Mouse (Mus musculus) CD4-positive helper T cell, adult 2 months (primary cell): ENCODE measurements around the gene Hapln4.
"Not testable (repeated sequence)": the region's sequence is repeated elsewhere in the genome, so short reads cannot be mapped to it uniquely, and the experiment has no call there.

Experiments
- DNase-seq: peaks from one replicate; pipeline ENCODE4 v3.0.0-alpha.2; 2012; ENCODE audit warnings: low read depth, missing footprints, low spot score

Hapln4 gene

GRCm38 (mm10) chr8:70083285-70083684 is at the start of gene Hapln4:
Gene Hapln4, plus strand, starts transcription at chr8:70083457.
- no peak for DNase-seq

- DNase-seq: no peak
These were observed 45.3 kb upstream of the Hapln4 start for GRCm38 (mm10) chr8:70037994-70038393.

- DNase-seq: no peak
These were observed 41.2 kb upstream of the Hapln4 start for GRCm38 (mm10) chr8:70041885-70042546.

DNA sequence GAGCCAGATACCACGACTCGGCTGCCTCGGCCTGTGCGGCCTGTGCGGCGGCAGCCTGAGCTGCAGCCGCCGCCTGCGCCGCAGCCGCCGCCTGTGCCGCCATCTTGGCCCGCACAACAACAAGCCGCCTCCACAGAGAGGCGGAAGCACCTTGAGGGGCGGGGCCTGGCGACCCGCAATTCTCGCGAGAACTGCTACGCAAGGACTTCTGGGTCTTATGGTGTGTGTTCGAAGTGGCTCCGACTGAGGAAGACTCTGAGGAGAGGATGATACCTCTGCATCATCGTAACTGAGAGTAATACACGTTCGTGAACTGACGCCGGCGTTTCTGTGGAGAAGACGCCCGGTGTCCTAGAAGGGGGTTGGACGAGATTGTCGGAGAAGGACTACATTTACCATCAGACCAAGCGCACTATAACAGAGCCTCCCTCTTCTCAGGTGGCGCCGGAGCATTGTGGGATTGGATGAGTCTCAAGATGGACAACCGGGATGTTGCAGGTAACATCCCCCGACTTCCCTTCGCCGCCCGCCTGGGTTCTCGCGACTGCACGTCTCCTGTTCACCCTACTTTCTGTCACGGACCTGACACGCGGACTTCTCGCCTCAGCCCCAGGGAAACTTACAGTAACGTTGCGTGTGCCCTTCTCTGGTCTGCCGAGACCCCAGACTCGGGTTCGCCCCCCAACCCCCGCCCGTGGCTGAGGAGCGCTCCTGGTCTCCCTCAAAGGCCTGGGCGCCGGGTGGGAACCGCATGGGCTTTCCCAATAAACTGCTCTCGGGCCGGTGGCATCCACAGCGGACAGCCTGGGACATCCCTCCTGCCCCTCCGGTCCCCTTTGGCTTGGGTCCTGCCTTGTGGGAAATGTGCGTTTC is 40.4 kb upstream of the Hapln4 start, which contains the start of the genes Mau2 and Sugp1:
TSS of gene Mau2 (minus strand) at position 152 of the 873 bp plus-strand sequence.
TSS of gene Sugp1 (plus strand) at position 231 of the 873 bp plus-strand sequence.
- DNase-seq: peak; percentile 99

DNA sequence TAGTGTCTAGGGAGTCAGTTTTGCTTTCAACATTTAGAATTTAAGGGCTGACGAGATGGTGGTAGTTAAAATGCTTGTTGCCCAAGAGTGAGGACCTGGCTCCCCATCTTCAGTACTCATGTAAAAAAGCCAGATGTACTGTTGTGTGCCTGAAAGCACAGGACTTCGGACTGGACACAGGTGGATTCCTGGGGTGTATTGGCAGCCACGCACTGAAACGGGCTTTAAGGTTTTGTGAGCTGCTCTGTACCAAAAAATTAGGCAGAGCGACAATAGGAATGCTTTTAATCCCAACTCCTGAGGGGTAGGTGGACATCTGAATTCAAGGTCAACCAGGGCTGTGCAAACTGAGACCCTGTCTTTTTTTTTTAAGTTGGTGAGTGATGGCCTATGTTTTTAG is 39.3 kb upstream of the Hapln4 start:
- no peak for DNase-seq

DNA sequence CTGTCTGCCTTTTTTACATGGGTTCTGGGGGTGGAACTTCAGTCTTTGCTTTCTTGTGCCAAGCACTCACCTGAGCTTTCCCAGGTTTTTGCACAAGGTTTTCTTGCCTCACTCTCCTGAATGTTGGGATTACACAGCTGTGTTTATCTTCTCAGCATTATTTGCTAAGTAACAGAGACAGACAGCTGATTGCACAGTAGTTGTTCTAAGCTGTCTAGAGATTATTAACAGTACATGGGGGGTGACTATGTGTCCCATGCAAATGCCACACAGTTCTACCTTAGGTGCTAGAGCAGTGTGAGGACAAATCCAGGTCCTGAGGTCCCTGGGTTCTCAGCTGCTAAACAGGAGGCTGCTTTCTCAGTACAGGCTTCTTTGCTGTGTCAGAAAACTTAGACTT is 33.6 kb upstream of the Hapln4 start:
- no peak for DNase-seq

GRCm38 (mm10) chr8:70050434-70050833 is 32.8 kb upstream of the Hapln4 start:
- DNase-seq: not testable (repeated sequence)

DNA sequence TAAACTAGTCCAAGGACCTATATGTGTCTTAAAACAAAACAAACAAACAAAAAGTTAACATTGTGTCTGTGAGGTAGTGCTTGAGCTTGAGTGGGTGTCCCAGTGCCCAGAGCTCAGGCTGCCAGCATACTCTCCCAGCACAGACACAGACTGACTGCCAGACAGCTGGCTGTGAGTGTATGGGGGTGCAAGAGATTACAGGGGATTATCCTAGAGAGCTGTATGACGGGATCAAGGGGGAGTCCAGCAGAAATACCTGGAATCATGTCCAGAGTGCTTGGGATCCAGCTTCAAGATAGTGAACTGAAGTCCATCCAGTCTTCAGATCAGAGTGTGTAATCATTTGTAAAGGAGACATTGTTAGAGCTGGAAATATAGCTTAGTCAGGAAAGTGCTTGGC is 25.5 kb upstream of the Hapln4 start:
- no peak for DNase-seq

DNA sequence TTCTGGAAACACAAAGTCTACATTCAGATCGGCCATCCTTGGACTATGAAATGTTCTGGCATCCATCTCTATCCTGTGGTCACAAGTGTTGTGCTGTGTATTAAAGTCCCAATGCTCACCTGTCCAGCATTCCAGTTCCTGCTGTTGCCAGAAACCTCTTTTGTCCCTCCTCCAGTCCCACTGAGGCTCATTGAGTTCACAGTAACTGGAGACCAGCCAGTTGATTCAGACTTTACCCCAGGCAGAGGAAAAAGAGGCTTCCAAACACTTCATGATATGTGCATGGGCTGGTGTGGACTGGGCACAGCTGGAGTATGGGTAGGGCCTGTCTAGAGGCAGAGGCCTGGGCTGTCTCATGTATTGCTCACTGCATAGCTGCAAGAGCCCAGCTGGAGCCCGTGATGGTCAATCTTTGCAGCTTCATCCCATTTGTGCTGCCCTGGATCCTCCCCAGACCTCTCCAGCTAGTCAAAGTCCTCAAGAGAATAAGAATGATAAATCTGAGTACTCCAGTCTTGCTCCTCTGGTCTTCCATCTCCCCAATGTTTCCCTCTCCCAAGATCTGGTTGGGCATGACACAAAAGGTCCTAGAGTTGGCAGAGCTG is 11.3 kb upstream of the Hapln4 start:
- DNase-seq: no peak

DNA sequence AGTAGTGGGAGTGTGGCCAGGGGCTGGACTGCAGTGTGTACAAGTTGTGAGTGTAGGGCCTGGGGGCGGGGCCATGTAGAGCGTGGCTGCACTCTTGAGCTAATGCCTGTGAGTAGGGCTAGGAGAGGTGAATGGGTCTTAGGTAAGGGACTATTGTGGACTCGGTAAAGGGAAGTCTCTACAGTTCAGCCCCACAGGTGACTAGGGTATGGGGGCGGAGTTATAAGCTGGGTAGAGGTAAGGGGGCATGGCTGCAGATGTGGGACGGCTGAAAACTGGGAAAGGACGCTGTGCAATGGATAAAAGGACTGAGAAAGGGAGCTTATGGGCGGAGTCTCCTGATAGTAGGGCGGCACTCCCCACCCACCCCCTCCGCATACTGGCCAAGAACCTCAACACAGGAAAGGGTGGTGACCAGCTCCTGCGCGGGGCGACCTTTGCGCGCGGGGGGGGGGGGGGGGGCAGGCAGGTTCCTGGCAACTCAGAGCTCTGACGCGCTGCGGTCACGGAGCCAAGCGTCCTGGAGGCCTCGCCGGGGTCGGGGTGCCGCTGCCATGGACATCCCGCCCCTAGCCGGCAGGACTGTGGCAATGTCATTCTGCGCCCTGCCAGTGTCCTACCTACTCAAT is 10.7 kb upstream of the Hapln4 start, which contains the start of gene Tm6sf2:
TSS of gene Tm6sf2 (plus strand) at position 484 of the 629 bp plus-strand sequence.
- peak; percentile 51 for DNase-seq

DNA sequence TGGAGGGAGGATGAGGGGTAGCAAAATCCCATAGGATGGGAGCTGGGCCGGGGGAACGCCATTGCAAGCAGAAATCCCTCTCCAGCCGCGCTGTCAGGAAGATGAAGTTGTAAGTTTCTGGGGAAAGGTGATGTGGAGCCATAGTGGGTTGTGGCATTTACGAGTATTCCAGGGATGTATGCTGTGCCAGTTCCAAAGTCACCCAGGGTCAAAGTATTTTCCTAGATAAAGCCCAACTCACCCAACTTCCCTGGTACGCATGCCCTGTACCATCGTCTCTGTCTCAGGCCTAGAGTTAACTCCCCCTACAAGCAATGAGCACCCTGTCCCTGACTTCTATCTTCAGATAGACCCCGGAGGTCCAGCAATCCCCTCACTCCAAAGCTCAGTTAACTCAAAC is 10.1 kb upstream of the Hapln4 start:
- no peak for DNase-seq

GRCm38 (mm10) chr8:70073682-70074081 is 9.6 kb upstream of the Hapln4 start:
- no peak for DNase-seq

DNA sequence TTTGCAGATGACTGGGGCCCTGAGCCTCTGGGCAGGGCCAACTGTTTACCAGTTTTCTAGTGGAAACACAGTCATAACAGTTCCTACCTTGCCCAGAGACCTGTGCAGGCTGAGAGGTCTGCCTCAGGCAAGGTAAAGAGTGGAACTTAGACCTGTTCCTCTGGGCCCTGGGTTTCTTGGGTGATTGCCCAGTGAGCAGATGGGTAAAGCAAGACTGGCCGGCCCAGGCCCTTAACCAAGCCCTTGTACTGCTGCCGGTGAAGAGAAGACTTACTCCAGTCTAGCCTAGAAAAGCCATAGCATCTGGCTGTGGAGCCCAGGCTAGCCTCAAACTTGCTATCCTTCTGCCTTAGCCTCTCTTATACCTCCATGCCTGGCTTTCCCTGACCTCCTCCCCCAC is 1.3 kb upstream of the Hapln4 start:
- DNase-seq: no peak

GRCm38 (mm10) chr8:70084191-70085065 is 1.2 kb downstream of the Hapln4 start:
- no peak for DNase-seq

GRCm38 (mm10) chr8:70086151-70086550 is 2.9 kb downstream of the Hapln4 start:
- DNase-seq: no peak

DNA sequence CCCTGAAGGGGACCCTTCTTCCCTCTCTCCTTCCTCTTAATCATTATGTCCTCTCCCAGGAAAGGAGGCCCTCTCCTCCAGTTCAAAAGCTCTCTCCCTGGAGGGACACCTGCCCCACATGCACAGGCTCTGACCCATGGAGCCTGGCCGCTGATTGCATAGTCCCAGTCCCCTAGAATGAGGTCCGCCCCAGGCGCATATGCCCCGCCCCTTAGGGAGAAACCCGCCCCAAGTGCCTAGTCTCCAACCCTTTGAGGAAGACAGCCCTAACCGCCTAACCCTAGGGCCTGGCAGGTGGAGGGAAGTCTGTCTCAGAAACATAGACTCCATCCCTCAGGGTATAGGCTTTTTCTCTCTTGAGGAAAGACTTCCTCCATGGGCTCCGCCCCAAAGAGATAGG is 4.0 kb downstream of the Hapln4 start:
- DNase-seq: no peak

DNA sequence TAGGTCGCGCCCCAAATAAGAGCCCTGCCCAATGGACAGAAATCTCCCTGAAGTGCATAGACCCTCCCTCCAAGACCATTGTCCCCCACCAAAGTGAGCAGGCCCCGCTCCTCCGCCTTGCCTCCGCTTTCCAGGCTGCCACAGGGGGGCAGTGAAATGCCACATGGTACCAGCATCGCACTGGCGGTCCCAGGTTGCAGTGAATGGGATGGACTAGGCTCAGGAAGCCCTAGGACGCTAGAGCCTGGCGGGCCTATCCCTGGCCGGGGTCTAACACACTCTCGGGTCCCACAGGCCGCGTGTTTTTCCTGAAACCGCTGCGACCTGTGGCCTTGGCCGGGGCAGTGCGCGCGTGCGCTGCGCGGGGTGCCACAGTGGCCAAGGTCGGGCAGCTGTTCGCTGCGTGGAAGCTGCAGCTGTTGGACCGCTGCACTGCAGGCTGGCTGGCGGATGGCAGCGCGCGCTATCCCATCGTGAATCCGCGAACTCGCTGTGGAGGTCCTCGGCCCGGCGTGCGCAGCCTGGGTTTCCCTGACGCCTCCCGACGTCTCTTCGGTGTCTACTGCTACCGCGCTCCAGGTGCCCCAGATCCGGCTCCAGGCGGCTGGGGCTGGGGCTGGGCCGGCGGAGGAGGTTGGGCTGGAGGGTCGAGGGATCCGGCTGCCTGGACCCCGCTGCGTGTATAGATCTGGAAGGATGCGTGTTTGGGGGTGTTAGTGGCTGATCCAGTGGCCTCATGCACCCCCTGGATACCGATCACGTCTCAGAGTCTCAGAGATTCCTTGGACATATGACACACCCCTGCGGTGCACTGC is 4.8 kb downstream of the Hapln4 start:
- no peak for DNase-seq

DNA sequence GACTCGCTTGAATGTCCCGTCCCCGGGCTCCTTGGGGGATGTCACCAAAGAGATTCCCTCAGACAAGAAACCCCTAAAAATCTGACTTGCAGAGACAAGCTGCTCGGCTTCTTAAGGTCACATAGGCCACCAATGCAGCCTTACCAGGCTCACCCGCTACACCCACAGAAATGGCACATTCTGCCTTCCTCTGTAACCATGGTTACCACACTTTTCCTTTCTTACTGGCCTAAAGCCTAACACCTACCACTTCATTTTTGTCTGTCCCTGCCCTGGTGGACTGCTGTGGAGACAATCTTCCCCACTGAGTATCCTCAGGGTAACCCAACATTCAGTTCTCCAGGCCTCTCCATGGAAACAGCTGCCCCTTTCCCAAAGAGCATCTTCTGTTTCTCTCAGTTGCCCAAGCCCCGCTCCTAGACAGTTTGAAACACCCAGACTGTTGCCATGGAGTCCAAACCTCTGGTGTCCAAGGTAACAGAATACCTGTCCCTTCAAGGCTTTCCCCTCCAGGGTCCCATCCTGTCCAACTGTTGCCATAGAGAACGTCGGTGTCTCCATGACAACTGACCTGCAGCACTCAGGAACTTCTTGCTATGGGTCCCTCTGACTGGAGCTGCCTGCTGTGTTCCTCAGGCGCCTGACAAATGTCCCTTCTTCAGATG is 6.2 kb downstream of the Hapln4 start:
- DNase-seq: no peak

DNA sequence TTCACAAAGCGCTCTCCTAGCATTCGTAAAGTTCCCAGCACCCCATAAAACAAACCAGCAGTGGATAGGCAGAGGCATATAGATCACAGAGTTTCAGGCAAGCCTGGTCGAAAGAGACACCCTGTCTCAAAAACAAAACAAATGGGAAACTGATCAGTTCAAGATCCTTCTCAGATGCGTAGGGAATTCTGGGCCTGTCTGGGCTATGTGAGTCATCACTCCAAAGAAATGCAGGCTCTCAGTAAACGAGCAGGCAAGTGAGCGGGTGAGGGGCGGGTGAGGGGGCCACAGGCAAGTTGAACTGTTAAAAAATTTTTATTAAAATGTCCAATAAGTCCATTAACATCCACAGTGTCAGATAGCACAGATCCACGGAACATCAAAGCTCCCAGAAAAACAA is 9.5 kb downstream of the Hapln4 start:
- no peak for DNase-seq
